Mouse (Mus musculus) ES-E14 (cell line): ENCODE measurements around the gene Atp8a1. TPM values are rescaled to one million over a fixed set of nuclear protein-coding genes. Genes with fewer than 3 reads are reported as not detected.

Experiments used
- DNase-seq: peaks from one replicate; pipeline ENCODE4 v3.0.0-alpha.2; 2013; ENCODE audit warnings: low read depth, low spot score
- H3K27ac ChIP-seq: 2 replicates; pipeline ENCODE4 v1.5.1; 2012; ENCODE audit warnings: low read depth, mild to moderate bottlenecking, low read length, moderate library complexity, mixed read lengths; ENCODE audit not compliant: poor library complexity, insufficient read depth, severe bottlenecking
- H3K36me3 ChIP-seq: 2 replicates; pipeline ENCODE4 v1.6.1; 2012; ENCODE audit warnings: mild to moderate bottlenecking, low read length, moderate library complexity, mixed read lengths; ENCODE audit not compliant: control insufficient read depth, poor library complexity, insufficient read depth, severe bottlenecking
- H3K4me1 ChIP-seq, 2 experiments: fragments of 150-350 bp in 1 of 2; sonication (generic) in 1 of 2; 2 replicates each; pipeline ENCODE4 v1.6.1; 2012; ENCODE audit warnings: low read length in 2 of 2, mild to moderate bottlenecking in 1 of 2, mixed read lengths in 1 of 2; ENCODE audit not compliant: control insufficient read depth in 2 of 2, insufficient read depth in 2 of 2, poor library complexity in 1 of 2
- H3K4me3 ChIP-seq, 2 experiments: fragments of 150-350 bp in 1 of 2; sonication (generic) in 1 of 2; 2 replicates each; pipeline ENCODE4 v1.5.1; 2012; ENCODE audit warnings: low read length in 2 of 2, low read depth in 1 of 2, mild to moderate bottlenecking in 1 of 2, mixed read lengths in 1 of 2; ENCODE audit not compliant: insufficient read depth in 1 of 2, poor library complexity in 1 of 2, severe bottlenecking in 1 of 2
- H3K9ac ChIP-seq: 2 replicates; pipeline ENCODE4 v1.6.1; 2012; ENCODE audit warnings: low read depth, mild to moderate bottlenecking, low read length, mixed read lengths; ENCODE audit not compliant: poor library complexity, insufficient read depth, severe bottlenecking
- H3K9me3 ChIP-seq: fragments of 150-350 bp; sonication (generic); 2 replicates; pipeline ENCODE4 v1.6.1; 2012; ENCODE audit warnings: low read depth, mild to moderate bottlenecking, low read length; ENCODE audit not compliant: control insufficient read depth, insufficient read depth
- CHD2 ChIP-seq: IDR thresholded peaks from 2 replicates; pipeline ENCODE4 v1.6.1; 2014; ENCODE audit warnings: mild to moderate bottlenecking, low read depth, low read length, inconsistent platforms
- HCFC1 ChIP-seq: IDR thresholded peaks from 2 replicates; pipeline ENCODE4 v1.6.1; 2012; ENCODE audit warnings: low read length, inconsistent platforms, borderline replicate concordance; ENCODE audit not compliant: insufficient read depth
- MAFK ChIP-seq: IDR thresholded peaks from 2 replicates; pipeline ENCODE4 v1.6.1; 2014; ENCODE audit warnings: mild to moderate bottlenecking, low read depth, low read length, inconsistent platforms; ENCODE audit not compliant: insufficient read depth
- ZC3H11A ChIP-seq: IDR thresholded peaks from 2 replicates; pipeline ENCODE4 v1.6.1; 2012; ENCODE audit warnings: low read depth, mild to moderate bottlenecking, inconsistent platforms, low read length, borderline replicate concordance
- ZNF384 ChIP-seq: IDR thresholded peaks from 2 replicates; pipeline ENCODE4 v1.6.1; 2012; ENCODE audit warnings: low read depth, low read length, inconsistent platforms
- in situ Hi-C, 2 experiments: fragments of 600-800 bp; cut with MboI; formaldehyde crosslinking; loops; one replicate each; pipeline ENCODE4 v1.15.1; 2025; ENCODE audit warnings: low sequenced_read_pairs in 2 of 2, inconsistent platforms in 1 of 2; ENCODE audit not compliant: unreplicated experiment in 2 of 2
- total RNA-seq: library from RNA; depleted of rRNA; stranded (reverse); fragments of 300-350 nt; gene quantifications from 2 replicates; pipeline ENCODE4 v1.2.3, GENCODE M21; 2012

Atp8a1 gene
- total RNA-seq, 1 experiment: 13.7 TPM

GRCm38 (mm10) chr5:67826278-67826677 lies 21.0 kb downstream of the Atp8a1 start:
- H3K9ac ChIP-seq: no peak overlapping the region
- DNase-seq: no peak
- H3K36me3 ChIP-seq: no peaks in the 10 kb centered on the region
- no peak overlapping the region for H3K27ac ChIP-seq
- peaks cover 0 to 2% of the 10 kb centered on the region in 2 experiments; a peak in 1 of 4 replicates for H3K4me1 ChIP-seq
- H3K9me3 ChIP-seq: no peaks in the 10 kb centered on the region
- TF ChIP-seq HCFC1 (no peak), MAFK (no peak), ZC3H11A (no peak), CHD2 (no peak), ZNF384 (no peak)
- H3K4me3 ChIP-seq: no peak overlapping the region
- in situ Hi-C loops: no loop called here

- Histone ChIP-seq H3K4me3 (no peak overlapping the region), H3K9me3 (no peaks in the 10 kb centered on the region), H3K36me3 (no peaks in the 10 kb centered on the region), H3K27ac (no peak overlapping the region), H3K4me1 (no peaks in the 10 kb centered on the region), H3K9ac (no peak overlapping the region)
- in situ Hi-C loops: no loop called here
- no peak for DNase-seq
- no peak for TF ChIP-seq ZNF384
- no peak for TF ChIP-seq CHD2
- TF ChIP-seq MAFK: no peak
- no peak for TF ChIP-seq HCFC1
- TF ChIP-seq ZC3H11A: no peak
Observed at GRCm38 (mm10) chr5:67824600-67824999, 22.6 kb downstream of the Atp8a1 start.

DNA sequence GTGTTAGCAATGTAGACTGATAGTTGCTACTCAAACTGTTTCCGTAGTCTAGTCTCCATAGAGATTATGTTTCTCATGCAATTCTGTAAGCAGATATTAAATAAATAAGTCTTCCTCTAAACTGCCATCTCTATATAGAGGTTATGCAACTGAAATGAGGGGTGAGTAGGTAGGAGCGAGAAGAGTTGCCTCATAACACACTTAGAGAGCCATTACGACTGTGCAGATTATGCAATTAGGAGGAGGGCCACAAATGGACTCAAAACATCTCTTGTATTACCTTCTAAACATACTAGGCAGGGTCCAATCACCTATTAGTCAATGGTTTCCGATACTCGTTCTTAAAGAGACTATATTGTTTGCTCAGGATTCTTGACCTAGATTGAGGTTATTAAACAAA lies 23.5 kb downstream of the Atp8a1 start:
- DNase-seq: no peak
- Histone ChIP-seq H3K9me3 (no peaks in the 10 kb centered on the region), H3K27ac (no peak overlapping the region), H3K9ac (no peak overlapping the region), H3K4me3 (no peak overlapping the region), H3K4me1 (no peaks in the 10 kb centered on the region), H3K36me3 (no peaks in the 10 kb centered on the region)
- in situ Hi-C loops: no loop called here
- TF ChIP-seq ZC3H11A: no peak
- TF ChIP-seq ZNF384: no peak
- TF ChIP-seq MAFK: no peak
- TF ChIP-seq CHD2: no peak
- TF ChIP-seq HCFC1: no peak

DNA sequence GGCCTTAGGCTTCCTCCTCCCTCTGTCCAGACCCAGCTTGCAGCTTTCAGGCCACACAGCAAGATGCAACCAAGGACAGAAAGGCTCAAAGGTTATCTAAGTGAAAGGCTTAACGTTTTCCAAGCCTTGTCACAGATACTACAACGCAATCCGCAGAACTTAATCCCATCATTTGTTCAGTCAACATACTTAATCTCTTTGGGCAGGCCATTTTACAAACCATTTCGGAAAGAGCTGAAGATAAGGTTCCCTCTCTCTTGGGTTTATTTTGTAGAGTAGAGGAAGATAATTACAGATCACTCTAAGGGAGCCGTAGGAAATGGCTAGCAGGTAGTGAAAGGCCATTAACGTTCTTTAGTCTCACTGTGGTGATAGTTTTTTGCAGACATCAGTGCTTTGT lies 24.6 kb downstream of the Atp8a1 start:
- DNase-seq: no peak
- Histone ChIP-seq H3K4me3 (no peak overlapping the region), H3K4me1 (no peaks in the 10 kb centered on the region), H3K9ac (no peak overlapping the region), H3K9me3 (no peaks in the 10 kb centered on the region), H3K27ac (no peak overlapping the region), H3K36me3 (no peaks in the 10 kb centered on the region)
- in situ Hi-C loops: no loop called here
- TF ChIP-seq ZNF384 (no peak), MAFK (no peak), HCFC1 (no peak), ZC3H11A (no peak), CHD2 (no peak)

- in situ Hi-C loops: no loop called here
- Histone ChIP-seq H3K9me3 (no peaks in the 10 kb centered on the region), H3K4me1 (no peaks in the 10 kb centered on the region), H3K4me3 (no peak overlapping the region), H3K27ac (no peak overlapping the region), H3K36me3 (no peaks in the 10 kb centered on the region), H3K9ac (no peak overlapping the region)
- DNase-seq: no peak
- TF ChIP-seq MAFK (no peak), ZC3H11A (no peak), CHD2 (no peak), HCFC1 (no peak), ZNF384 (no peak)
Observed at GRCm38 (mm10) chr5:67821987-67822401, 25.2 kb downstream of the Atp8a1 start.
